Mouse (Mus musculus) testis, adult 2 months (tissue): ENCODE measurements around the gene B3galt1. TPM values are rescaled to one million over a fixed set of nuclear protein-coding genes. Genes with fewer than 3 reads are reported as not detected.

Experiments used
- H3K27ac ChIP-seq: fragments of 200-500 bp; 2 replicates; pipeline ENCODE4 v1.5.1; 2012; ENCODE audit warnings: low read depth, low read length; ENCODE audit not compliant: control insufficient read depth, insufficient read depth
- H3K27me3 ChIP-seq: fragments of 200-500 bp; 2 replicates; pipeline ENCODE4 v1.6.1; 2012; ENCODE audit warnings: mild to moderate bottlenecking, low read length, moderate library complexity; ENCODE audit not compliant: control insufficient read depth, insufficient read depth
- H3K36me3 ChIP-seq: fragments of 200-500 bp; 2 replicates; pipeline ENCODE4 v1.6.1; 2012; ENCODE audit warnings: mild to moderate bottlenecking, low read length; ENCODE audit not compliant: control insufficient read depth, insufficient read depth
- H3K4me1 ChIP-seq: fragments of 200-500 bp; 2 replicates; pipeline ENCODE4 v1.6.1; 2012; ENCODE audit warnings: low read length; ENCODE audit not compliant: control insufficient read depth, insufficient read depth
- H3K4me3 ChIP-seq: fragments of 200-500 bp; 2 replicates; pipeline ENCODE4 v1.5.1; 2012; ENCODE audit warnings: low read depth, mild to moderate bottlenecking, low read length, moderate library complexity, mixed read lengths; ENCODE audit not compliant: control insufficient read depth
- CTCF ChIP-seq: fragments of 200-500 bp; IDR thresholded peaks from 2 replicates; pipeline ENCODE4 v1.5.1; 2012; ENCODE audit warnings: low read depth, mild to moderate bottlenecking, inconsistent platforms, low read length, moderate library complexity; ENCODE audit not compliant: control insufficient read depth, insufficient read depth, insufficient replicate concordance
- POLR2A ChIP-seq: fragments of 200-500 bp; IDR thresholded peaks from 2 replicates; pipeline ENCODE4 v1.6.1; 2012; ENCODE audit warnings: low read depth, mild to moderate bottlenecking, inconsistent platforms, low read length, moderate library complexity; ENCODE audit not compliant: control insufficient read depth
- polyA plus RNA-seq: library from polyadenylated mRNA; depleted of rRNA; stranded (reverse); fragments of >200 nt; gene quantifications from 2 replicates; pipeline ENCODE4 v1.2.3, GENCODE M21; 2012

Gene B3galt1
- polyA plus RNA-seq, 1 experiment, result 0.40 TPM

DNA sequence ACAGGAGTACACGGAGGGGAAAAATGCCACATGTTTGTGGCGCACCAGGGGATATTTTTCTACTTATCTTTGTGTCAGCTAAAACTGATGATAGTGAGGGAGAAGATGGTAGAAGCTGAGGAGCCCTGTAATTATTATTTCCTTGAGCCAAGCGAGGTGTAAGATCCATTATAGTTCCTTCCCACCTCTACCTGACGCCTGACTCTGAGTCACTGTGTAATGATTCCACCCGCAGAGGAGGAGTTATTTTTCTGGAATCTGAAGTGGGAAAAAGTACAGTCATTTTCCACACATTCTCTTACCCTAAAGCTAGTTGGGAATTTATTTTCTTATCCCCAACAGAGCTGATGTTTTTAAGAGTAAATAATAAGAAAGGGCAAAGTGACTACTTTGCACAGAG, 475.1 kb downstream of the B3galt1 start:
- H3K4me3 ChIP-seq, result no peak overlapping the region
- H3K4me1 ChIP-seq, result no peaks in the 10 kb centered on the region
- H3K27me3 ChIP-seq, result no peaks in the 10 kb centered on the region
- H3K36me3 ChIP-seq, result no peaks in the 10 kb centered on the region
- no peak overlapping the region for H3K27ac ChIP-seq
- TF ChIP-seq POLR2A (no peak), CTCF (no peak)

GRCm38 (mm10) chr2:68052481-68052880, 486.8 kb downstream of the B3galt1 start:
- TF ChIP-seq CTCF, result no peak
- TF ChIP-seq POLR2A, result no peak

DNA sequence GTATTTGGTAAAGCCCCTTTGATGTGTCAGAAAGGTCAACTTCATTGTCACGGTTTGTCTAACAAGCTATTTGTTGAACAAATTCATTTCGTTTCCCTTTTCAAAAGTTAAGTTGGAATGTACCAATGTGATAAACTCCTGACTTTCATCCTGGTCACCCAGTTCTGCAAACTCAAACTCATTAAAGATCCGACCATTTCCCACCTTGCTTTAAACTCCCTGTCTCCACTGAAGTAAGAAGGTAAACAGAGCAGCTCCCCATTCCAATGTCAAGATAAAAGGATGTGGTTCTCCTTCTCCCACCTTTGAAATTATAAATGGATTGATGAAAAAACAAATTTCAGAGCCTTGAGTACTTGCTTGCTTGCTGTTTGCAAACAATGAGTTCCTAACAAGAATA, 487.6 kb downstream of the B3galt1 start:
- no peak for TF ChIP-seq POLR2A
- TF ChIP-seq CTCF, result no peak
- Histone ChIP-seq H3K4me3 (no peak overlapping the region), H3K36me3 (no peaks in the 10 kb centered on the region), H3K27ac (no peak overlapping the region), H3K27me3 (no peaks in the 10 kb centered on the region), H3K4me1 (no peaks in the 10 kb centered on the region)

More at GRCm38 (mm10) chr2:68052481-68052880, 486.8 kb downstream of the B3galt1 start:
- H3K36me3 ChIP-seq, result no peaks in the 10 kb centered on the region
- no peaks in the 10 kb centered on the region for H3K4me1 ChIP-seq
- H3K27me3 ChIP-seq, result no peaks in the 10 kb centered on the region
- H3K27ac ChIP-seq, result no peak overlapping the region
- H3K4me3 ChIP-seq, result no peak overlapping the region

DNA sequence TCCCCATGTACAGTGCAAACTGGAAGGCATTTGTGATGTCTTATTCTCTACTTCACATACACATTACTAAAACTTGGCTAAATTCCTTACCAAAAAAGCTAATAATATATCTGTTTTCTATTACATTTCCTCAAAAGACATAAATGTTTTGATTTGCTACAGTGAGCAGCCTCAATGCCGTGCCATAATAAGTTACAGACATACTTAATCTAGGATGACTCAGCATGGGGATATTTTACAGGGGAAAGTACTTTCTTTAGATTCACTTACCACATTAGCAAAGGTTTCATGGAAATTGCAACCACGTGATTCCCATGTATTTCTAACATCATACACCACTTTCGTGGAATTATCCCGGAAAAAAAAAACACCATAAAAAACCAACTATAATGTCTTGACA, 495.7 kb downstream of the B3galt1 start:
- no peaks in the 10 kb centered on the region for H3K36me3 ChIP-seq
- no peaks in the 10 kb centered on the region for H3K27me3 ChIP-seq
- no peak for TF ChIP-seq CTCF
- no peak for TF ChIP-seq POLR2A
- no peak overlapping the region for H3K27ac ChIP-seq
- no peaks in the 10 kb centered on the region for H3K4me1 ChIP-seq
- H3K4me3 ChIP-seq, result no peak overlapping the region

DNA sequence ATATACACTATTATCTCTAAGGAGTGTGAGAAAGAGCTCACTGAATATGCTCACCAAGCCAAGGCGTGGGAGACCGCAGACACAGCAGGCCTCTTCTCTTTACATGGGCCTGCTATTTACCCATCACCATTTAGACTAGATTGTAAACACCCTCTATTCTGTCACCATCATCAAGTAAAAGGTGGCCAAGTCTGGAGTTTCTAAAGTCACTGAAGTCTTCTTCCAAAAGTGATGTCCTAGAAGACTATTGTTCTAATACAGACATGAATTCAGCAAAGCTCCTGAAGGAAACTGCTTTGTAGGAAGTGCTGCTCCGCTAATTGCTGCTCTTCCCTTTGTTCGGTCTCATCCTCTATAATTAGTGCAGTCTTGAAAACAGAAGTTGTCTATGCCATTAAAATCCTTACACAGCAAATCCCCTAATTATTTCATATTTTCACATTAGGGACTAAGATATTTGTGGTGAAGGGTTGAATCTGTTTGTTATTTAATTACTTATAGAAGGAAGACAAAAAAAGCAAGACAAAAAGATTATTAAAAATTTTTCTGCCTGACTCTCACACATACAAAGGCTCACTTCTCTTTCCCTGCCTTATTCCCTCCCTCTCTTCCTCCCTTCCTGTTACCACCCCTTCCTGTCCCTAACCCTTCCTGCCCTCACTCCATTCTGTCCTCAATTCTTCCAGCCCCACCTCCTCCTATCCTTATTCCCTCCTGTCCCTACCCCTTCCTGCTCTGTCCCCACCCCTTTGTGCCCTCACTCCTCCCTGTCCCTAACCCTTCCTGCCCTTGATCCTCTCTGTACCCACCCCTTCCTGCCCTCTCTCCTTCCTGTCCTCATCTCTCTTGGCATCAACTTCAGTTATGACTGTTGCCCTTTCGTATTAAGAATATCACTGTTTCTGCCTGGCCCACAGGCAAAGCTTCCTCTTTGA, 514.0 kb downstream of the B3galt1 start:
- no peak overlapping the region for H3K27ac ChIP-seq
- no peaks in the 10 kb centered on the region for H3K36me3 ChIP-seq
- no peaks in the 10 kb centered on the region for H3K27me3 ChIP-seq
- no peak overlapping the region for H3K4me3 ChIP-seq
- TF ChIP-seq CTCF, result no peak
- TF ChIP-seq POLR2A, result no peak
- no peaks in the 10 kb centered on the region for H3K4me1 ChIP-seq

DNA sequence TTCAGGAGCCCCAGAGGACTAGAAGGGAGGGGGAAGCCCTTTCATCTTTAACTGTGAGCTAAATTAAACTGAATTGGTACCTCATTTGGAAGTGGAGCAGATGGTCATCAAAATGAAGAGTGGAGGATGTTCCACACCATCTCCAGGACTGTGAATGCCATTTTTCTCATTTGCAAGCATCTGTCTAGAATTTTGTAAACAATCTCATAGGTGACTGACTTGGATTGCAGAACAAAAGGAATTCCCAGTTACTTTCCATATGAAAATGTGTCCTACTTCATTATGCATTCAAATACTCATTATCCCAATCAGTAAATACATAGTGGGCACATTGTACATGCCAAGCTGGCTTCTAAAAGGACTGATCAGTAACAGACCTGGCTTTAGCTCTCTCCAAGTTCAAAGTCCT, 515.2 kb downstream of the B3galt1 start:
- no peak for TF ChIP-seq POLR2A
- TF ChIP-seq CTCF, result no peak

DNA sequence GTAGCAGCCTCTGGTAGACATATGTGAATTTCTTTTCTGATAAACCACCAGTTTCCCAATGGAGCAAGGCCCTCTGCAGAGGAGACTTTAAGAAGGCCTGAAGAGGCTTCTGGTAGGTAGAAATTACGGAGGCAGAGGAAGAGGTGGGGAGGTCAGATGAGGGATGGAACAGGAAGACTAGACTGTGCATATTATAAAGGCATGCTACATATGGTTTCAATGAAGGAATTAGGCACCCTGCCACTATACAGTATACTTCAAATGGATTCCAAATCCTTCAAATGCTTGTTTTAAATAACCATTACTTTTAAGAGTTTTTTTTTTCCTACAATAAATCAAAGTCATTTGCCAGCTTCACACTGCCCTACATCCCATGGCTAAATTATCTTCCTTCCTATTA, 518.8 kb downstream of the B3galt1 start:
- TF ChIP-seq CTCF (no peak), POLR2A (no peak)
- Histone ChIP-seq H3K4me1 (no peaks in the 10 kb centered on the region), H3K27me3 (no peaks in the 10 kb centered on the region), H3K4me3 (no peak overlapping the region), H3K36me3 (no peaks in the 10 kb centered on the region), H3K27ac (no peak overlapping the region)

More for the DNA sequence above, 515.2 kb downstream of the B3galt1 start:
- Histone ChIP-seq H3K36me3 (no peaks in the 10 kb centered on the region), H3K4me3 (no peak overlapping the region), H3K4me1 (no peaks in the 10 kb centered on the region), H3K27me3 (no peaks in the 10 kb centered on the region), H3K27ac (no peak overlapping the region)
